Mouse (Mus musculus) lung, postnatal 0 days (tissue): Measurements from ENCODE around the gene Pde4c.

Experiments
- CTCF ChIP-seq: IDR thresholded peaks from 2 replicates; pipeline ENCODE4 v1.5.1; 2016; ENCODE audit warnings: antibody characterized with exemption, mild to moderate bottlenecking
- EP300 ChIP-seq: IDR thresholded peaks from 2 replicates; pipeline ENCODE4 v1.6.1; 2016; ENCODE audit warnings: antibody characterized with exemption, mild to moderate bottlenecking, control low read depth

DNA sequence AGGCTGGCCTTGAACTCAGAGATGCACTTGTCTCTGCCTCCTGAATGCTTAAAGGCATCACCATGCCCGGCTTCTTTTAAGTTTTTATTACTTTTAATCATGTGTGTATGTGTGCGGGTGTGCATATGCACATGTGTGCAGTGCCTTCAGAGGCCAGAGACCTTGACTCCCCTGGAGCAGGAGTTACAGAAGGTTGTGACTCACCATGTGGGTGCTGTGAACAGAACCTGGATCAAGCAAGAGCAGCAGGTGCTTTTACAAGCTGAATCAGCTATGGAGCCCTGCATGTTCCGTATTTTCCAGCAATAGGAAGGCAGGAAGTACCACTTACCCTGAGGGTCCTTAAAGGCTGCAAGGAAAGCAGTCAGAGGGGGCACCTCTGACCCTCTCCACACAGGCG lies 32.3 kb upstream of the Pde4c start:
- TF ChIP-seq CTCF (no peak), EP300 (no peak)
